Mouse (Mus musculus): ENCODE measurements at regions not wholly inside any gene's neighbourhood (a gene's known extent, or its start where the extent isn't known, plus 50 kb on each side); places are given as distances from the start of the nearest gene placed in this dataset.
"Not testable (repeated sequence)": the region's sequence is repeated elsewhere in the genome, so short reads cannot be mapped to it uniquely, and the experiment has no call there.

DNA sequence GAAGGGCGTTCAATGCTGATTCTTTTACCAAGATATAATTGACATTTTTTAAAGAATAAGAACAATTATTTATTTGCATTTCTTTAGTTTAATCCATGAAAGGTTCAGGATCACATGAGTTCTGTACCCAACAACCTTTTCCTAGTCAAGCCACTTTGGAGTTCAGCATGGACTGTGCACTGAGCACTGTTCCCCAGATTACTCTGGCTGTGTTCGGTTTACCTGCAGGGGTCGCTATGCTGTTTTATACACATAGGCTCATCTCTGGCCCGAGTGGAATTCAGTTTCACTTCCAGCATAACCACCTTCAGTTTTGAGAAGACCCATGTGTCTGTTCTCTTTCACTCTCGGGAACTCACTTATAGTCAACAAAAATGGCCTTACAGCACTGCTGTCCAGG is 93.5 kb upstream of the Smarcad1 start:
- not testable (repeated sequence) for H3K27ac ChIP-seq (ENCODE audit: insufficient read depth, low read length); H3K27me3 ChIP-seq (ENCODE audit: control insufficient read depth, insufficient read depth, low read length, poor library complexity, severe bottlenecking)

DNA sequence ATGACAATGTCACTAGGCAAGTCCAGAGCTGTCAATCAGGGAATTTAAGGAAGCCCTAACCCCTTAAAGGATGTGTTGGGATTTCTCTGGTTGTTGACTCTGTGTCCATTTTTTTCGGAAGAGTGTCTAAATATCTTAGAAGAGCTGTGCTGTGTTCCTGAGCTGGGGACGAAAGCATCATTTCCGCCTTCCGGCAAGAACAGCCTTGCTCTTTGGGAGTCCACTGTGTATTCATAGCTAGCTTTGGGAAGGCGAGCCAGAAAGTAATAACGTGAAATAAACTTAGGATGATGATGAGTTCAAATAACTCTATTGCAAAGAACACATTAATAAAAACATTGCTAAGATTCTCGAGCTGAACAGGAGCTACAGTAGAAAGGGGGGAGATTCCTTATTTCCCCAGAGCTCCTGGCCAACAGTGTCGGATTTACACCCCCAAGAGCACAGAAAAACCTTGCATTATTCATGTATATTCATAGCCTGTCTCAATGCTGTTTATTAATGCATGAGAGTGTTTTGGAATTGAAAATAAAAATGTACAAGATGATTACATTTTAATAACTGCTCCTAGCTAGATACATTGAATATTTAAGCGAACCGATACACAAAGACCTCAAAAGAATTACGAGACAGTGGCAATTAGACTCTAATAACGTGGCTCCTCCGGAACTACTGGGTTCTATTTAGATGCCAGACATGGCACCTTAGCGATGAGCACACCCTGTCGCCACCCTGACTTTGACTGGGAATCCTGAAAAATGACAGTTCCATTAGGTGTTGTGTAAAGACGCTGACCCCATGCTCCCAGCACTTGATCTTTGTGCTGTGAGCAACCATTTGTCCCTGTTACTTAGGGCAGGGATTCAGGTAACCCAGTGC is 80.5 kb upstream of the Smarcad1 start:
- TF ChIP-seq POLR2A (IDR thresholded peaks at IDR 0.05; ENCODE audit: insufficient read depth, low read length) = no peak
- TF ChIP-seq EP300 (IDR thresholded peaks at IDR 0.05; ENCODE audit: insufficient read depth, low read depth, low read length) = no peak
- no peak for TF ChIP-seq CTCF (IDR thresholded peaks at IDR 0.05; ENCODE audit: low read depth, low read length)
- no peaks in the 10 kb centered on the region for H3K4me1 ChIP-seq (ENCODE audit: control insufficient read depth, insufficient read depth, low read length)
- no peak overlapping the region for H3K9ac ChIP-seq (ENCODE audit: low read depth, poor library complexity, severe bottlenecking)
- no peaks in the 10 kb centered on the region for H3K27me3 ChIP-seq (ENCODE audit: control insufficient read depth, insufficient read depth, low read length, poor library complexity, severe bottlenecking)
- H3K27ac ChIP-seq (ENCODE audit: insufficient read depth, low read length) = no peak overlapping the region
- H3K4me3 ChIP-seq (ENCODE audit: low read depth, low read length) = no peak overlapping the region
- H3K9me3 ChIP-seq (replicated peaks; ENCODE audit: control insufficient read depth, insufficient read depth, low read length, poor library complexity, severe bottlenecking) = no peaks in the 10 kb centered on the region
- H3K36me3 ChIP-seq (ENCODE audit: control insufficient read depth, insufficient read depth, low read length, poor library complexity, severe bottlenecking) = no peaks in the 10 kb centered on the region

More for the DNA sequence above, 93.5 kb upstream of the Smarcad1 start:
- H3K9ac ChIP-seq (ENCODE audit: low read depth, poor library complexity, severe bottlenecking); H3K9me3 ChIP-seq (replicated peaks; ENCODE audit: control insufficient read depth, insufficient read depth, low read length, poor library complexity, severe bottlenecking); H3K4me3 ChIP-seq (ENCODE audit: low read depth, low read length); H3K36me3 ChIP-seq (ENCODE audit: control insufficient read depth, insufficient read depth, low read length, poor library complexity, severe bottlenecking); H3K4me1 ChIP-seq (ENCODE audit: control insufficient read depth, insufficient read depth, low read length): not testable (repeated sequence)

DNA sequence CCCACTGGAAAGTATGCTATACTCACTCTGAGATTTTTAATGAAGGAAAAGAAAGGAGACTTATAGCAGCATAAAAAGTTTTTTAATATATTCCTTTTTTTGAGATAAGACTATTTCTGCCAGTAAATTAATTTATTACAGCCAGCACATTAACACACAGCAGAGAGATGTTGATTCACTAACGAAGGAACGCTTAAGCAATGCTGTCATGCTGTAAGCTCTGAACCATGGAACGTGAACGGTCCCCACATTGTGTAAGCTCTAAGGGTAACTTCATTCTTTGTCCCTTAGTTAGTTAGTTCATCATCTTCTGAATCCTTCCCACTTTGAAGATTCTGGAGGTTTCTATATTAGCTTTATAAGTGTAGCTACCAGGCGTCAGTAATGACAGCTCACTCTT is 79.8 kb upstream of the Smarcad1 start:
- Histone ChIP-seq H3K4me1 (ENCODE audit: control insufficient read depth, insufficient read depth, low read length) (no peaks in the 10 kb centered on the region), H3K36me3 (ENCODE audit: control insufficient read depth, insufficient read depth, low read length, poor library complexity, severe bottlenecking) (no peaks in the 10 kb centered on the region)
- TF ChIP-seq POLR2A (IDR thresholded peaks at IDR 0.05; ENCODE audit: insufficient read depth, low read length) (no peak), EP300 (IDR thresholded peaks at IDR 0.05; ENCODE audit: insufficient read depth, low read depth, low read length) (no peak), CTCF (IDR thresholded peaks at IDR 0.05; ENCODE audit: low read depth, low read length) (no peak)

DNA sequence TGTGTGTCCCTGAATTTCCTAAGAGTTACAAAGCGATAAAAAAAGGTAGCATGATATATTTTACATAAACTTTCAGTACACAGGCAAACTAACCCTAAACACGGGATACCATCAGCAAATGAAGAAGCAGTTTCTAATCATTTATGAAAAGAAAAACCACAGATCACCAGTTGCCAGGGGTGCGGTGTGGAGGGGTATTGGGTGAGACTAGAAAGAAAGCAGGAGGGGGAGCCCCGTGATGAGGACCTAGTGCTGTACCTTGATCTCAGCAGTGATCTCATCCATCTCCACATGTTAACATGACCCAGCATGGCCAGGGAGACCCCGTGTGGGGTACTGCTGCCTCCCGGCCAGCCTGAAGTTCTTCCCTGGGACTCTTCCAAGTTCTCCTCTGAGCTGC is 77.7 kb upstream of the Smarcad1 start:
- Histone ChIP-seq H3K9me3 (replicated peaks; ENCODE audit: control insufficient read depth, insufficient read depth, low read length, poor library complexity, severe bottlenecking) (no peaks in the 10 kb centered on the region), H3K4me3 (ENCODE audit: low read depth, low read length) (no peak overlapping the region), H3K9ac (ENCODE audit: low read depth, poor library complexity, severe bottlenecking) (no peak overlapping the region), H3K27me3 (ENCODE audit: control insufficient read depth, insufficient read depth, low read length, poor library complexity, severe bottlenecking) (no peaks in the 10 kb centered on the region), H3K27ac (ENCODE audit: insufficient read depth, low read length) (no peak overlapping the region), H3K4me1 (ENCODE audit: control insufficient read depth, insufficient read depth, low read length) (no peaks in the 10 kb centered on the region), H3K36me3 (ENCODE audit: control insufficient read depth, insufficient read depth, low read length, poor library complexity, severe bottlenecking) (no peaks in the 10 kb centered on the region)
- TF ChIP-seq CTCF (IDR thresholded peaks at IDR 0.05; ENCODE audit: low read depth, low read length) = no peak
- no peak for TF ChIP-seq POLR2A (IDR thresholded peaks at IDR 0.05; ENCODE audit: insufficient read depth, low read length)
- no peak for TF ChIP-seq EP300 (IDR thresholded peaks at IDR 0.05; ENCODE audit: insufficient read depth, low read depth, low read length)

More for the DNA sequence above, 79.8 kb upstream of the Smarcad1 start:
- Histone ChIP-seq H3K9me3 (replicated peaks; ENCODE audit: control insufficient read depth, insufficient read depth, low read length, poor library complexity, severe bottlenecking) (no peaks in the 10 kb centered on the region), H3K9ac (ENCODE audit: low read depth, poor library complexity, severe bottlenecking) (no peak overlapping the region), H3K27me3 (ENCODE audit: control insufficient read depth, insufficient read depth, low read length, poor library complexity, severe bottlenecking) (no peaks in the 10 kb centered on the region), H3K27ac (ENCODE audit: insufficient read depth, low read length) (no peak overlapping the region), H3K4me3 (ENCODE audit: low read depth, low read length) (no peak overlapping the region)

DNA sequence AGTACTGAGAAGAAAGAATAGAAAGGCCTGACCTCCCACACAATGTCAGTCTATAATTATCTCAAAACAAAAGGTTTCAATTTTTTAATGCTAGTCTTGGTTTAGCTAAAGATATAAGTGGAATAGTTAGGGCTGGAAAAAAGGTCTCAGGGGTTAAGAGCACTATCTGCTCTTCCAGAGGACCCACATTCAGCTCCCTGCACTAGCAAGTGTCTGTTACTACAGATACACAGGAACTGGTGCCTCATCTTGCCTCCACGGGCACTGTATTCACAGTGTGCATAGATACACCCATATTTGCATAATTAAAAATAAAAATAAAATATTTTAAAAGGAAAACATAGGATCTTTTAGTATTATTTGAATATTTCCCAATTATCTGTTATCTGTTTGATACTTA is 77.2 kb upstream of the Smarcad1 start:
- H3K27ac ChIP-seq (ENCODE audit: insufficient read depth, low read length) = no peak overlapping the region
- H3K27me3 ChIP-seq (ENCODE audit: control insufficient read depth, insufficient read depth, low read length, poor library complexity, severe bottlenecking) = no peaks in the 10 kb centered on the region
- H3K36me3 ChIP-seq (ENCODE audit: control insufficient read depth, insufficient read depth, low read length, poor library complexity, severe bottlenecking) = no peaks in the 10 kb centered on the region
- H3K4me3 ChIP-seq (ENCODE audit: low read depth, low read length) = no peak overlapping the region
- H3K9ac ChIP-seq (ENCODE audit: low read depth, poor library complexity, severe bottlenecking) = no peak overlapping the region
- H3K9me3 ChIP-seq (replicated peaks; ENCODE audit: control insufficient read depth, insufficient read depth, low read length, poor library complexity, severe bottlenecking) = no peaks in the 10 kb centered on the region
- TF ChIP-seq POLR2A (IDR thresholded peaks at IDR 0.05; ENCODE audit: insufficient read depth, low read length) (no peak), EP300 (IDR thresholded peaks at IDR 0.05; ENCODE audit: insufficient read depth, low read depth, low read length) (no peak), CTCF (IDR thresholded peaks at IDR 0.05; ENCODE audit: low read depth, low read length) (no peak)
- no peaks in the 10 kb centered on the region for H3K4me1 ChIP-seq (ENCODE audit: control insufficient read depth, insufficient read depth, low read length)

DNA sequence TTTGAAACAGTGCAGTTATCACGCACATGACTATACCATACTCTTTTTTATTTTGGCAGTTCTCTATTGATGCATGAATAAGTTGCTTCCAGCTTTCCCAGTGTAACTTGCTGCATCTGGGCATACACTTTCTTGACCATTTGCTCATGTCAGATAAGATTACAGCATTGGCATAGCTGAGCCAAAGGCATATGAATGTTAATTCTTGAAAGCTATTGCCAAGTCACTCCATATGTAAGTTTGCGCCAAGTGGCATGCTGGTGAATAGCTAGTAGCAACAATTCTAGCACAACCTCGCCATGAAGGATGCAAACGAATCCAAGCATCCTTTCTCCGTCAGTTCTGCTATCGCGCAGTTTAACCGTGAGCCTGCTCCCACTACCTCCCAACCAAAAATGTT is 72.2 kb upstream of the Smarcad1 start:
- Histone ChIP-seq H3K27me3 (ENCODE audit: control insufficient read depth, insufficient read depth, low read length, poor library complexity, severe bottlenecking) (no peaks in the 10 kb centered on the region), H3K4me1 (ENCODE audit: control insufficient read depth, insufficient read depth, low read length) (no peaks in the 10 kb centered on the region), H3K9ac (ENCODE audit: low read depth, poor library complexity, severe bottlenecking) (no peak overlapping the region), H3K36me3 (ENCODE audit: control insufficient read depth, insufficient read depth, low read length, poor library complexity, severe bottlenecking) (no peaks in the 10 kb centered on the region), H3K4me3 (ENCODE audit: low read depth, low read length) (no peak overlapping the region), H3K9me3 (replicated peaks; ENCODE audit: control insufficient read depth, insufficient read depth, low read length, poor library complexity, severe bottlenecking) (no peaks in the 10 kb centered on the region), H3K27ac (ENCODE audit: insufficient read depth, low read length) (no peak overlapping the region)
- TF ChIP-seq CTCF (IDR thresholded peaks at IDR 0.05; ENCODE audit: low read depth, low read length) (no peak), POLR2A (IDR thresholded peaks at IDR 0.05; ENCODE audit: insufficient read depth, low read length) (no peak), EP300 (IDR thresholded peaks at IDR 0.05; ENCODE audit: insufficient read depth, low read depth, low read length) (no peak)
